Mouse (Mus musculus) intestine, postnatal 0 days (tissue): ENCODE measurements at regions not wholly inside any gene's neighbourhood (a gene's known extent, or its start where the extent isn't known, plus 50 kb on each side); places are given as distances from the start of the nearest gene placed in this dataset.
A peak's percentile ranks its signal among the peaks of the same experiment; 100 is the strongest.

Experiments
- ATAC-seq: fragments of 200-750 bp; cut with Nextera tagmentation; 2 replicates; pipeline ENCODE4 v1.8.0; 2017; ENCODE audit warnings: mild to moderate bottlenecking, moderate TSS enrichment, moderate library complexity
- H3K27ac ChIP-seq: fragments of 300-500 bp; sonication (generic); 2 replicates; pipeline ENCODE4 v1.5.1; 2014; ENCODE audit warnings: mild to moderate bottlenecking, low read depth, low read length, moderate library complexity
- H3K27me3 ChIP-seq: fragments of 300-500 bp; sonication (generic); replicated peaks from 2 replicates; pipeline ENCODE4 v1.6.1; 2014; ENCODE audit warnings: low read length, mixed read lengths; ENCODE audit not compliant: control insufficient read depth, insufficient read depth
- H3K36me3 ChIP-seq: fragments of 300-500 bp; sonication (generic); 2 replicates; pipeline ENCODE4 v1.6.1; 2014; ENCODE audit warnings: mild to moderate bottlenecking, moderate library complexity; ENCODE audit not compliant: control insufficient read depth, insufficient read depth
- H3K4me1 ChIP-seq: fragments of 300-500 bp; sonication (generic); replicated peaks from 2 replicates; pipeline ENCODE4 v1.6.1; 2014; ENCODE audit warnings: antibody characterized with exemption, low read length, mixed read lengths; ENCODE audit not compliant: control insufficient read depth, insufficient read depth
- H3K4me2 ChIP-seq: fragments of 300-500 bp; sonication (generic); replicated peaks from 2 replicates; pipeline ENCODE4 v1.6.1; 2014; ENCODE audit warnings: low read depth, mild to moderate bottlenecking, moderate library complexity
- H3K4me3 ChIP-seq: fragments of 300-500 bp; sonication (generic); 2 replicates; pipeline ENCODE4 v1.5.1; 2014; ENCODE audit warnings: low read depth, low read length
- H3K9ac ChIP-seq: fragments of 300-500 bp; sonication (generic); 2 replicates; pipeline ENCODE4 v1.6.1; 2014; ENCODE audit warnings: mild to moderate bottlenecking, low read depth, low read length
- H3K9me3 ChIP-seq: fragments of 300-500 bp; sonication (generic); 2 replicates; pipeline ENCODE4 v1.6.1; 2016; ENCODE audit warnings: mixed run types; ENCODE audit not compliant: control insufficient read depth
- CTCF ChIP-seq: sonication (generic); IDR thresholded peaks from 2 replicates; pipeline ENCODE4 v1.5.1; 2016; ENCODE audit warnings: low read depth, mild to moderate bottlenecking, control low read depth, antibody characterized with exemption, moderate library complexity
- WGBS: fragments of 180-500 bp; shearing (Covaris S2); extraction: QIAGEN DNeasy Blood & Tissue Kit; methylation state at CpG from one replicate; pipeline ENCODE4 v1.1.7; 2014; 5-methylcytosine and 5-hydroxymethylcytosine counted together

DNA sequence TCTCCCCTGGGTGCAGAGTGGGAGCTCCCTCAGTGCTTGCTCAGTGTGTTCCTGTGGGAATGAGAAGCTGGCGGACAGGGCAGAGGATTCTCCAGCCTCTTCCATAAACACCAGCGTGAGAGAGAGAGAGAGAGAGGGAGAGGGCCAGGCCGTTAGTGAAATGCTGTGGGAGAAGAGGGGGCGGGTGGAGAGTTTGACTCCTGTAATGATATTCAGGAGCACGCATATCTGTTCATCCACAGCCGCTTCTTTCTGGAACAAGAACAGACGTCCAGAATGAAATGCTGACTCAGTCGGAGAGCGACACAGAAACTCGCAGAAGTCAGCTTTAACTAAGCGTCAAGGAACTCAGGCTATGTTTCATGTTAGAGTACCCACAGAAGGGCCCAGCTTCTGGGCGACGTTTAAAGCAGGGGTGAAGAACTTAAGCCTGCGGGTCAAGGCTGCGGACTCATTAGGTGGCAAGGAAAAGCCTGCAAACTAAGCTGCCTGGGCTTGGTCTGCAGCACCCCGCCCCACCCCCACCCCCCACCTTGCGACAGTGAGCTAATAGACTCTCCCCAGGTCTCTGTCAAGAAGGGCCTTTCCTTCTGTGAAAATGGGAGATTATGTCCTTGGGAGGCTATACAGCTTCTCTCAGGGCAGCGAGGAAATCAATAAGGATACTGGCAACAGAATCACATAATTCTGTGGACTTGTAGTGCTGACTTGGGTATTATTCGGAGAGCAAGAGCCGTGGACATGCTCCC, 243.0 kb downstream of the Stim2 start:
- no peaks in the 10 kb centered on the region for H3K9me3 ChIP-seq
- no peak for ATAC-seq
- H3K9ac ChIP-seq: no peak overlapping the region
- WGBS: 28% methylated on average over 20 of the region's 20 CpGs
- no peaks in the 10 kb centered on the region for H3K27me3 ChIP-seq
- no peaks in the 10 kb centered on the region for H3K4me1 ChIP-seq
- no peak overlapping the region; the same call in 1 of the 2 replicates for H3K4me2 ChIP-seq
- no peaks in the 10 kb centered on the region for H3K36me3 ChIP-seq
- TF ChIP-seq CTCF: no peak
- no peak overlapping the region for H3K4me3 ChIP-seq
- no peak overlapping the region for H3K27ac ChIP-seq

GRCm38 (mm10) chr5:54242126-54242525, 243.8 kb downstream of the Stim2 start:
- no peaks in the 10 kb centered on the region for H3K4me1 ChIP-seq
- H3K4me3 ChIP-seq: no peak overlapping the region
- H3K9me3 ChIP-seq: no peaks in the 10 kb centered on the region
- no peak for TF ChIP-seq CTCF
- H3K9ac ChIP-seq: no peak overlapping the region
- H3K27me3 ChIP-seq: no peaks in the 10 kb centered on the region
- no peak overlapping the region for H3K4me2 ChIP-seq
- no peaks in the 10 kb centered on the region for H3K36me3 ChIP-seq
- 86% methylated on average over 4 of the region's 4 CpGs for WGBS
- no peak for ATAC-seq
- no peak overlapping the region for H3K27ac ChIP-seq

DNA sequence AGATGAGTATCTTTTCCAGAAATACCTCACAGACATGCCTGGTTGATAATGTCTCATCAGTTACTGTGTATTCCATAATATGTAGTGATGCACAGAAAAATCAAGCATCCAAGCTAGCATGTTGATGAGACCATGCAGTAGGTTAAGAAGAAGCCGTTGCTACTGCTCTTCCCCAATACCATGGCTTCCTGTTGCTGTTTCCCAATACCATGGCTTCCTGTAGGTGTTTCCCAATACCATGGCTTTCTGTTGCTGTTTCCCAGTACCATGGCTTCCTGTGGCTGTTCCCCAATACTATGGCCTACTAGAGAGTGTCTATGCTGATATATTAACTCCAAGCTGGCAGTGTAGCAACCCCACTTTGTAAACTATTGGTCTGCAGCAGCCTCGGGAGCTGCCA, 253.7 kb downstream of the Stim2 start:
- H3K27me3 ChIP-seq: no peaks in the 10 kb centered on the region
- H3K4me3 ChIP-seq: no peak overlapping the region
- TF ChIP-seq CTCF: no peak
- no peaks in the 10 kb centered on the region for H3K36me3 ChIP-seq
- no peak overlapping the region for H3K4me2 ChIP-seq
- no peaks in the 10 kb centered on the region for H3K4me1 ChIP-seq
- 78% methylated on average over 2 of the region's 2 CpGs for WGBS
- H3K27ac ChIP-seq: no peak overlapping the region
- H3K9ac ChIP-seq: no peak overlapping the region
- H3K9me3 ChIP-seq: no peaks in the 10 kb centered on the region
- no peak for ATAC-seq

DNA sequence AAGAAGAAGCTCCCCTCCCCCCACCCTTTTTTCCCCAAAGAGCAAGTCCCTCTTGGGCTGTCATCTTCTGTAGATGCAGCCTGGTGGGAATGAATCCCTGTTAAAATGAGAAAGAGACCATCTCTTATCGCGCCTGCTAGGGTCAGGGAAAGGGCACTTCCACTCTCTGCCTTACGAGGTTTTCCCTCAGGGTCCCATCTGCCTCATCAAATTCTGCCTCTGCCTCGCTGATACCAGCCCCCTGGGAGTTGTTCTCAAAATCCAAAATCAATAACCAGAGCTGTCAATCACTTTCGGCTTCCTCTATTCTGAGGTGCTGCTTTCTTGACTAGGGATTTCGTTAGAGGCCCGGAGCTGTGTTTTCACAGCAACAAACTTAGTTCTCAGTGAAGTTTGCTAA, 255.7 kb downstream of the Stim2 start:
- Histone ChIP-seq H3K36me3 (no peaks in the 10 kb centered on the region), H3K27ac (no peak overlapping the region), H3K4me1 (no peaks in the 10 kb centered on the region), H3K9me3 (no peaks in the 10 kb centered on the region), H3K4me3 (no peak overlapping the region), H3K4me2 (no peak overlapping the region), H3K9ac (no peak overlapping the region), H3K27me3 (no peaks in the 10 kb centered on the region)
- TF ChIP-seq CTCF: no peak
- ATAC-seq: no peak
- WGBS: 56% methylated on average over 7 of the region's 7 CpGs

DNA sequence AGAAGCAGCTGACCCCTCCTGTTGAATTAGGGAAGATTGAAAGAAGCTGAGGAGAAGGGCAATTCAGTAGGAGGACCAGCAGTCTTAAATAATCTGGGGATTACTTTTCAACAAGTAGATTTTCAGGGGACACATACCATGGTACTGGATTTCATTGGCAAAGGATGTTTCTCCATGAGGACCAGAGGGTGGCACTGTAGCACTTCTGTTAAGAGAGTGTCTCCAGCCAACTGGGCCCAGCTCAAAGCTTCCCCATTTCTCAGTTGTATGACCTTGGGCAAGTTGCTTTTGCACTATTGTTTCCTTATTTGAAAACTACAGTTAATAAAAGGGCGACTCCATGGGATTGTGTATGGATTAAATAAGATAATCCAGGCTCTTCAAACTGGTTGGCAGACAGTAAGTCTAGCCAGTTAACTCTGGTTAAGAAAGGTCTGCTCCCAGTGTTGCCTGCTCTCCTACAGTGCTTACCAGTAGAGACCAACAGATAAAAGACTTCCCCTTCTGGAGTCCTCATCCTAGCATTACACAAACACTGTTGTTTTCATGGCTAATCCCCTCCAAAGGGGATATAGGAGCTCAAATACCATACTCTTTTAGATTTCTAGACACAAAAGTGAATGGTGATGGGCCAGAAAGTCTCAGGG, 259.9 kb downstream of the Stim2 start:
- H3K4me1 ChIP-seq: no peaks in the 10 kb centered on the region
- TF ChIP-seq CTCF: peak; percentile 75
- H3K27me3 ChIP-seq: no peaks in the 10 kb centered on the region
- H3K27ac ChIP-seq: no peak overlapping the region
- H3K36me3 ChIP-seq: no peaks in the 10 kb centered on the region
- 14% methylated on average over 1 of the region's 1 CpGs for WGBS
- no peak overlapping the region for H3K4me3 ChIP-seq
- H3K9me3 ChIP-seq: no peaks in the 10 kb centered on the region
- H3K9ac ChIP-seq: no peak overlapping the region
- no peak for ATAC-seq
- H3K4me2 ChIP-seq: no peak overlapping the region

GRCm38 (mm10) chr5:54264867-54265434, 266.7 kb downstream of the Stim2 start:
- no peak overlapping the region for H3K4me2 ChIP-seq
- H3K4me3 ChIP-seq: no peak overlapping the region

More at GRCm38 (mm10) chr5:54264867-54265434, 266.7 kb downstream of the Stim2 start:
- Histone ChIP-seq H3K27me3 (no peaks in the 10 kb centered on the region), H3K4me1 (no peaks in the 10 kb centered on the region), H3K9me3 (no peaks in the 10 kb centered on the region), H3K36me3 (no peaks in the 10 kb centered on the region), H3K9ac (no peak overlapping the region), H3K27ac (no peak overlapping the region)
- 53% methylated on average over 9 of the region's 9 CpGs for WGBS
- no peak for ATAC-seq
- TF ChIP-seq CTCF: no peak
